ENCODE assay signal across 8 mouse cellular contexts in genomic region chr4:105158651-105159530, GRCm38 (mm10). TPM values are rescaled to one million over a fixed set of nuclear protein-coding genes. Genes with fewer than 3 reads are reported as not detected.
DNase-seq lines count a peak whose midpoint lies in the region; ATAC-seq and TF ChIP-seq lines count a peak whose summit lies in the region.

No protein-coding gene starts in this region.

- H3K4me3 ChIP-seq in spleen, adult 2 months (ENCODE audit: extremely low read depth, insufficient read depth, insufficient read length) = peak overlapping the region; percentile 75
- peak overlapping the region; percentile 87 for H3K4me3 ChIP-seq in forebrain, embryonic 10.5 days
- H3K4me3 ChIP-seq in hindbrain, embryonic 12.5 days = peak overlapping the region; percentile 91
- peak overlapping the region; percentile 67 for H3K4me3 ChIP-seq in liver, embryonic 16.5 days (ENCODE audit: low read depth, low read length)
- H3K4me3 ChIP-seq in stomach, postnatal 0 days (ENCODE audit: low read depth, low read length) = peak overlapping the region; percentile 88

- TF ChIP-seq CTCF in spleen, adult 2 months (IDR thresholded peaks at IDR 0.05; ENCODE audit: extremely low read depth, insufficient read depth, insufficient read length, insufficient replicate concordance) = no peak
- peak; percentile 59 for TF ChIP-seq CTCF in stomach, postnatal 0 days (IDR thresholded peaks at IDR 0.05; ENCODE audit: low read depth)

- peak overlapping the region; percentile 89 for H3K9ac ChIP-seq in hindbrain, embryonic 12.5 days
- peak overlapping the region; percentile 70 for H3K9ac ChIP-seq in liver, embryonic 16.5 days (ENCODE audit: low read depth, low read length)
- peak overlapping the region; percentile 91 for H3K9ac ChIP-seq in stomach, postnatal 0 days (ENCODE audit: low read length)

- H3K36me3 ChIP-seq in spleen, adult 2 months (ENCODE audit: control insufficient read depth, insufficient read depth, low read length) = no peaks in the 10 kb centered on the region
- peaks cover 34% of the 10 kb centered on the region for H3K36me3 ChIP-seq in forebrain, embryonic 10.5 days (replicated peaks)
- H3K36me3 ChIP-seq in hindbrain, embryonic 12.5 days = no peaks in the 10 kb centered on the region
- H3K36me3 ChIP-seq in liver, embryonic 16.5 days (ENCODE audit: control insufficient read depth, insufficient read depth) = peaks cover 3% of the 10 kb centered on the region; the same call in 1 of the 2 replicates
- H3K36me3 ChIP-seq in stomach, postnatal 0 days (ENCODE audit: control insufficient read depth, insufficient read depth, low read length) = no peaks in the 10 kb centered on the region

- ATAC-seq in hindbrain, embryonic 12.5 days (ENCODE audit: low FRiP score) = no peak
- no peak for ATAC-seq in liver, embryonic 16.5 days (ENCODE audit: low read depth)
- no peak for ATAC-seq in stomach, postnatal 0 days (ENCODE audit: low FRiP score, low TSS enrichment)

- peak overlapping the region; percentile 77 for H3K27ac ChIP-seq in spleen, adult 2 months (ENCODE audit: insufficient read depth, low read length)
- peak overlapping the region; percentile 98 for H3K27ac ChIP-seq in forebrain, embryonic 10.5 days
- peak overlapping the region; percentile 91 for H3K27ac ChIP-seq in hindbrain, embryonic 12.5 days
- H3K27ac ChIP-seq in liver, embryonic 16.5 days (ENCODE audit: low read length) = no peak overlapping the region
- H3K27ac ChIP-seq in stomach, postnatal 0 days (replicated peaks) = peak overlapping the region; percentile 95

- no peak for TF ChIP-seq EP300 in stomach, postnatal 0 days (optimal IDR thresholded peaks at IDR 0.05)

- TF ChIP-seq POLR2A in spleen, adult 2 months (IDR thresholded peaks at IDR 0.05; ENCODE audit: low read depth, low read length) = no peak

- H3K27me3 ChIP-seq in spleen, adult 2 months (ENCODE audit: control insufficient read depth, insufficient read depth, low read length) = no peaks in the 10 kb centered on the region
- peaks cover 8% of the 10 kb centered on the region; the same call in 1 of the 2 replicates for H3K27me3 ChIP-seq in forebrain, embryonic 10.5 days (ENCODE audit: poor library complexity, severe bottlenecking)
- H3K27me3 ChIP-seq in hindbrain, embryonic 12.5 days = no peaks in the 10 kb centered on the region
- H3K27me3 ChIP-seq in liver, embryonic 16.5 days (ENCODE audit: control insufficient read depth, insufficient read depth, low read depth, low read length) = peaks cover 21% of the 10 kb centered on the region
- H3K27me3 ChIP-seq in stomach, postnatal 0 days (ENCODE audit: control insufficient read depth, insufficient read depth, low read length) = no peaks in the 10 kb centered on the region

- peaks cover 13% of the 10 kb centered on the region; the same call in 1 of the 2 replicates for H3K4me1 ChIP-seq in spleen, adult 2 months (ENCODE audit: control insufficient read depth, insufficient read depth, insufficient read length)
- H3K4me1 ChIP-seq in forebrain, embryonic 10.5 days = peaks cover 59% of the 10 kb centered on the region
- H3K4me1 ChIP-seq in hindbrain, embryonic 12.5 days = peaks cover 39% of the 10 kb centered on the region
- peaks cover 2% of the 10 kb centered on the region for H3K4me1 ChIP-seq in liver, embryonic 16.5 days (ENCODE audit: control insufficient read depth, low read depth, low read length)
- no peaks in the 10 kb centered on the region for H3K4me1 ChIP-seq in stomach, postnatal 0 days (replicated peaks; ENCODE audit: control insufficient read depth, insufficient read depth)

- H3K9me3 ChIP-seq in forebrain, embryonic 10.5 days = no peaks in the 10 kb centered on the region
- H3K9me3 ChIP-seq in hindbrain, embryonic 12.5 days (replicated peaks) = no peaks in the 10 kb centered on the region
- no peaks in the 10 kb centered on the region for H3K9me3 ChIP-seq in liver, embryonic 16.5 days (replicated peaks; ENCODE audit: control insufficient read depth, low read length)
- H3K9me3 ChIP-seq in stomach, postnatal 0 days (ENCODE audit: control insufficient read depth, low read length) = no peaks in the 10 kb centered on the region

- no peak for DNase-seq in spleen, adult 2 months (ENCODE audit: low read depth in 1 of 2, low spot score in 2 of 2)
- no peak for DNase-seq in spleen, adult 18-20 months
- no peak for DNase-seq in forebrain, embryonic 10.5 days (ENCODE audit: extremely low spot score, low spot score)
- peak; percentile 24 for DNase-seq in stomach, postnatal 0 days (ENCODE audit: low spot score)
- DNase-seq in layer of hippocampus, postnatal 25 days (ENCODE audit: extremely low spot score in 1 of 2, low spot score in 1 of 2) = no peak
- no peak for DNase-seq in right cerebral cortex, postnatal 4 days

- 55% methylated on average over 18 of the region's 18 CpGs for WGBS in spleen, adult 2 months
- under 1% methylated on average over 18 of the region's 18 CpGs for WGBS in forebrain, embryonic 10.5 days
- under 1% methylated on average over 18 of the region's 18 CpGs for WGBS in hindbrain, embryonic 12.5 days
- 12% methylated on average over 18 of the region's 18 CpGs for WGBS in liver, embryonic 16.5 days (ENCODE audit: insufficient replicate concordance)
- WGBS in stomach, postnatal 0 days = 5% methylated on average over 17 of the region's 18 CpGs

- H3K4me2 ChIP-seq in hindbrain, embryonic 12.5 days (replicated peaks) = peak overlapping the region; percentile 79
- H3K4me2 ChIP-seq in liver, embryonic 16.5 days (ENCODE audit: low read depth, low read length) = peak overlapping the region; percentile 58
- peak overlapping the region; percentile 69 for H3K4me2 ChIP-seq in stomach, postnatal 0 days (replicated peaks; ENCODE audit: low read depth)

RNA-seq across cellular contexts. Expression of gene Plpp3, which starts 1.7 kb away (rescaled TPM):
- polyA plus RNA-seq in spleen, adult 2 months (2012; rRNA removed) = 24.8 and 29.0 TPM in 2 replicates
- 57.2 and 59.4 TPM in 2 replicates for polyA plus RNA-seq in forebrain, embryonic 10.5 days (2016; fragmentation: Nextera tagmentation; extraction: Ambion mirVana)
- polyA plus RNA-seq in hindbrain, embryonic 12.5 days (2016; fragmentation: Nextera tagmentation; extraction: Ambion mirVana) = 91.5 and 91.7 TPM in 2 replicates
- 18.0 and 21.2 TPM in 2 replicates for polyA plus RNA-seq in liver, embryonic 16.5 days (2015; fragmentation: Nextera tagmentation; extraction: Ambion mirVana)
- polyA plus RNA-seq in stomach, postnatal 0 days (2015; fragmentation: Nextera tagmentation; extraction: Ambion mirVana) = 60.2 and 64.4 TPM in 2 replicates
- 100 to 1,000 TPM; 202 to 209 TPM for total RNA-seq in layer of hippocampus, postnatal 25 days (2021)

RNA-seq across cellular contexts. Expression of gene Prkaa2, which starts 49.2 kb away (rescaled TPM):
- polyA plus RNA-seq in spleen, adult 2 months (2012; rRNA removed) = 0.12 and 0.14 TPM in 2 replicates
- polyA plus RNA-seq in forebrain, embryonic 10.5 days (2016; fragmentation: Nextera tagmentation; extraction: Ambion mirVana) = 1.2 and 1.7 TPM in 2 replicates
- polyA plus RNA-seq in hindbrain, embryonic 12.5 days (2016; fragmentation: Nextera tagmentation; extraction: Ambion mirVana) = 7.0 and 9.2 TPM in 2 replicates
- 0.37 and 0.47 TPM in 2 replicates for polyA plus RNA-seq in liver, embryonic 16.5 days (2015; fragmentation: Nextera tagmentation; extraction: Ambion mirVana)
- 3.6 and 4.5 TPM in 2 replicates for polyA plus RNA-seq in stomach, postnatal 0 days (2015; fragmentation: Nextera tagmentation; extraction: Ambion mirVana)
- 10 to 100 TPM; 16.3 to 18.6 TPM for total RNA-seq in layer of hippocampus, postnatal 25 days (2021)
